Mouse (Mus musculus) lung, embryonic 16.5 days (tissue): ENCODE measurements at regions not wholly inside any gene's neighbourhood (a gene's known extent, or its start where the extent isn't known, plus 50 kb on each side); places are given as distances from the start of the nearest gene placed in this dataset.
A peak's percentile ranks its signal among the peaks of the same experiment; 100 is the strongest.
"Not testable (repeated sequence)": the region's sequence is repeated elsewhere in the genome, so short reads cannot be mapped to it uniquely, and the experiment has no call there.

Experiments used
- ATAC-seq: fragments of 200-750 bp; cut with Nextera tagmentation; 2 replicates; pipeline ENCODE4 v1.8.0; 2017; ENCODE audit warnings: low read depth, mild to moderate bottlenecking, moderate library complexity
- H3K27ac ChIP-seq: fragments of 300-500 bp; sonication (generic); 2 replicates; pipeline ENCODE4 v1.5.1; 2014; ENCODE audit warnings: mild to moderate bottlenecking, control low read depth, low read length
- H3K27me3 ChIP-seq: fragments of 300-500 bp; sonication (generic); 2 replicates; pipeline ENCODE4 v1.6.1; 2014; ENCODE audit warnings: low read depth, low read length, mixed read lengths; ENCODE audit not compliant: control insufficient read depth, insufficient read depth
- H3K36me3 ChIP-seq: fragments of 300-500 bp; sonication (generic); 2 replicates; pipeline ENCODE4 v1.6.1; 2014; ENCODE audit warnings: low read length; ENCODE audit not compliant: control insufficient read depth, insufficient read depth
- H3K4me1 ChIP-seq: fragments of 300-500 bp; sonication (generic); replicated peaks from 2 replicates; pipeline ENCODE4 v1.6.1; 2014; ENCODE audit warnings: low read length, mixed read lengths; ENCODE audit not compliant: control insufficient read depth, insufficient read depth
- H3K4me2 ChIP-seq: fragments of 300-500 bp; sonication (generic); 2 replicates; pipeline ENCODE4 v1.6.1; 2014; ENCODE audit warnings: low read depth, low read length, control low read depth
- H3K4me3 ChIP-seq: fragments of 300-500 bp; sonication (generic); 2 replicates; pipeline ENCODE4 v1.5.1; 2014; ENCODE audit warnings: mild to moderate bottlenecking, low read length, control low read depth
- H3K9ac ChIP-seq: fragments of 300-500 bp; sonication (generic); 2 replicates; pipeline ENCODE4 v1.6.1; 2014; ENCODE audit warnings: low read length, control low read depth
- H3K9me3 ChIP-seq: fragments of 300-500 bp; sonication (generic); 2 replicates; pipeline ENCODE4 v1.6.1; 2016; ENCODE audit warnings: low read length; ENCODE audit not compliant: control insufficient read depth
- WGBS: fragments of 180-500 bp; shearing (Covaris S2); extraction: QIAGEN DNeasy Blood & Tissue Kit; methylation state at CpG from one replicate; pipeline ENCODE4 v1.1.7; 2014; 5-methylcytosine and 5-hydroxymethylcytosine counted together

- Histone ChIP-seq H3K27ac (peak overlapping the region; percentile 66), H3K9ac (no peak overlapping the region), H3K4me2 (no peak overlapping the region), H3K36me3 (no peaks in the 10 kb centered on the region), H3K9me3 (0 out of 2 replicates have a peak, but pooled peaks cover 2% of the 10 kb centered on the region), H3K4me1 (peaks cover 26% of the 10 kb centered on the region), H3K27me3 (no peaks in the 10 kb centered on the region), H3K4me3 (no peak overlapping the region)
- 43% methylated on average over 5 of the region's 5 CpGs for WGBS
- ATAC-seq = peak; percentile 74
Observed at GRCm38 (mm10) chr13:46023630-46024041, 58.8 kb upstream of the Atxn1 start.

DNA sequence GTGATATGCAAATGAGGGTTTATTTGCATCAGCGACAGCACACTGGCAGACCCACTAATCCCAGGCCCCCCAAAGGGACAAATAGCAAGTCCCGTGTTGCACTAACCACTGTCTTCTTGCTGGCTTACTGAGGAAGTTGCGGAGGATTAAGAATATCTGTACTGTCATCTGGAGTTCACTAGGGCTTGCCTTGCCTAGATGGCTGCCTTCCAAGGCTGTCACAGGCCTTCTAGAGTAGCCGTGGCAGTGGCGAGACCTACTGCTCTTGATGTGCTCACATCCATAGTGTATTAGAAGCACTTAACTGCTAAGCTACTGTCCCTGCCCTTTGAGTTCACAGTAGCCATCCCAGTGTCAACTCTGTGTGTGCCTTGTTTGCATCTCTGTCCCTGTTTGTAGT is 58.4 kb upstream of the Atxn1 start:
- Histone ChIP-seq H3K9ac (no peak overlapping the region), H3K27ac (peak overlapping the region; percentile 66), H3K4me3 (no peak overlapping the region), H3K9me3 (0 out of 2 replicates have a peak, but pooled peaks cover 2% of the 10 kb centered on the region), H3K4me1 (peaks cover 30% of the 10 kb centered on the region), H3K27me3 (no peaks in the 10 kb centered on the region), H3K36me3 (no peaks in the 10 kb centered on the region), H3K4me2 (no peak overlapping the region)
- peak; percentile 55 for ATAC-seq
- 23% methylated on average over 5 of the region's 5 CpGs for WGBS

DNA sequence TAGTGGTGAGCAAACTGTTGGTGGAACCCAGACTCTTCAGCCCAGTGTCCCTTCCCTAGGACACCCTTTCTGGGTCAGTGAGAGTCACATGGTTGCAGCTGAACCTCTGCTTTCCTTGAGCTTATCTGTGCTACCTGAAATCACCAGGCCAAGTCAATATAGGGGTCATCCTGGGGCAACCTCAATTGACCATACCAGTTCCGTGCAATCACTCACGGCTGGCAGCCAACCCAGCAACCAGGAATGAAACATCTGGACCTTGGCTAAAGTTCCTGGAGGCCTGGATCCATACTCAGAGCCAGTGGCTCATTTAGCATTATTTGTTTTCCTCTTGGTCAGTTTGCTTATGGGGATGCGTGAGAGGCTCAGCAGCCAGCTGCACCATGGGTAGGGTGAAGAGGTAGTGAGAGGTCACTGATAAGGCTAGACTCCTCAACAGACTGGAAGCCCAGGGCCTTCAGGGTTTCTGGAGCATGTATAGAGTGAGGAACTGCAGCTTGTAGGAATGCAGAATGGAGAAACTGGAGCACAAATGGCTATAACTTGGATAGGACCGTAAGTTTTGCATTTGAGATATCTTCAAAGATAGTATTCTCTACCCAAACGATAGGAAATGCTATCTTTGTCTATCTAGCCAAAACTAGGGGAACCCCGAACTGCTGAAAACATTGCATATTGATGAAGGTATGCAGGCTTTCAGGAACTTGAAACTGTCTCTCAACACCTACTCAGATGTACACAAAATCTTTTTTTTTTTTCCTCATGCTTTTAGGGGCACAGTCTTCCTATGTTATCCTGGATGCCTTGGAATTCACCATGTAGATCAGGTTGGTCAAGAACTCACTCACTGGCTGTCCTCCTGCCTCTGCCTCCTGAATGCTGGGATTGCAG is 56.4 kb upstream of the Atxn1 start:
- Histone ChIP-seq H3K4me2 (no peak overlapping the region), H3K4me3 (no peak overlapping the region), H3K36me3 (no peaks in the 10 kb centered on the region), H3K9ac (no peak overlapping the region), H3K4me1 (peaks cover 30% of the 10 kb centered on the region), H3K27me3 (no peaks in the 10 kb centered on the region), H3K9me3 (no peaks in the 10 kb centered on the region), H3K27ac (no peak overlapping the region)
- no peak for ATAC-seq
- WGBS = 72% methylated on average over 6 of the region's 6 CpGs

DNA sequence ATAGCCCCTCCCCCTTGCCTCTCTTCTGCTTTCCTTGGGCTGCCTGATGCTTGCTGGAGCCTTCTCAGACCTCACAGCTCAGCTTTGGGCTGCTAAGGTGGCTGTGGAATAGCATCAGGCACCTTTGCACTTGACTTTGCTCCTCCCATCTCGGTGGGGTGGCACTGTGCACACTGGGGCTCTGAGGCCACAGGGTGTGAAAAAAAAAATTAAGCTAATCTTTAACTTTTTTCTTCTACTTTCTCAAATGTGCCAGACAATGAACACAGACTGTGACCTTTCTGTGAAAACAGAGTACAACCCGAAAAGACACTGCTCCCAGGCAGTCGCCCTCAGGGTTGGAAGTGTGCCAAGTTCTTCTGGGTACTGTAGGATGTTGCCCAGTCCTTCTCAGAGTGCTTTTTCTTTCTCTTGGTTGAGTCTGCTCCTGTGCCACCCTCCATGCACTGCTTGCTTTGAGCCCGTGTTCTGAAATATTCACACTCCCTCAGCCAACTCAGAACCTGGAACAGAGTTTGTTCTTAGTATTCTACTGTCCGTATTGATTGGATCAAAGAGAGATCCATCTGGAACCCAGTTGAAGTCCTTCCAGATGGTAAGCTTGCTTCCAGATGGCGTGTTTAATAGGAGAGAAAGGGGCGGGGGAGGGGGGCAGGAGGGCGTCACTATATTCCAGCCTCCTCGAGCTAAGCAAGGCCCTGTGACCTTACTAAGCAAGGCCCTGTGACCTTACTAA is 54.8 kb upstream of the Atxn1 start:
- WGBS = 26% methylated on average over 9 of the region's 9 CpGs
- no peaks in the 10 kb centered on the region for H3K9me3 ChIP-seq
- peaks cover 30% of the 10 kb centered on the region for H3K4me1 ChIP-seq
- peak overlapping the region; percentile 32 for H3K4me2 ChIP-seq
- peak overlapping the region; percentile 43; the same call in 1 of the 2 replicates for H3K27ac ChIP-seq
- ATAC-seq = peak; percentile 69
- H3K36me3 ChIP-seq = no peaks in the 10 kb centered on the region
- H3K9ac ChIP-seq = no peak overlapping the region
- no peak overlapping the region for H3K4me3 ChIP-seq
- H3K27me3 ChIP-seq = no peaks in the 10 kb centered on the region

DNA sequence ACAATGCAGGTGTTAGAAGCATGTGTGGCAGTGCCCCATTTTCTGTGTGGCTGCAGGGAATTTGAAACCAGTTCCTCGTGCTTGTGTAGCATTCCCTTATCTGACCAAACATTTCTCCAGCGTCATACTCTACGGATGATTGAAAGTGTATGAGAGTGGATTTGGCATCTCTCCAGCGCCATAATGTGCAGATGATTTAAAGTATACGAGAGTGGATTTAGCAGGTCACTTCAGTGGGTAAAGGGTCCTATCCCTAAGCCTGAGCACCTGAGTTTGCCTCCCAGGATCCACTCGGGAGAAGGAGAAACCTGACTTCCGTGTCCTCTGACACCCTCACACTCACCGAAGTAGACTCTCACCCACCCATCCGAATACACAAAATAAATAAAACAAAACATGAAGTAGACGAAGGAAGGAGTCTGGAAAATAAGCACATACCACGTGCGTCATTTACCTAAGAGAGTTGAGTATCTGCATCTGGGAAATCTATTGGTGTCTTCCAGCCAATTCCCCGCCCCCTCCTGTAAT is 54.2 kb upstream of the Atxn1 start:
- Histone ChIP-seq H3K9me3 (no peaks in the 10 kb centered on the region), H3K27me3 (no peaks in the 10 kb centered on the region), H3K4me2 (peak overlapping the region; percentile 32), H3K4me3 (no peak overlapping the region), H3K9ac (no peak overlapping the region), H3K27ac (peak overlapping the region; percentile 1; the same call in 1 of the 2 replicates), H3K4me1 (peaks cover 28% of the 10 kb centered on the region), H3K36me3 (no peaks in the 10 kb centered on the region)
- 25% methylated on average over 13 of the region's 13 CpGs for WGBS
- peak; percentile 31 for ATAC-seq

DNA sequence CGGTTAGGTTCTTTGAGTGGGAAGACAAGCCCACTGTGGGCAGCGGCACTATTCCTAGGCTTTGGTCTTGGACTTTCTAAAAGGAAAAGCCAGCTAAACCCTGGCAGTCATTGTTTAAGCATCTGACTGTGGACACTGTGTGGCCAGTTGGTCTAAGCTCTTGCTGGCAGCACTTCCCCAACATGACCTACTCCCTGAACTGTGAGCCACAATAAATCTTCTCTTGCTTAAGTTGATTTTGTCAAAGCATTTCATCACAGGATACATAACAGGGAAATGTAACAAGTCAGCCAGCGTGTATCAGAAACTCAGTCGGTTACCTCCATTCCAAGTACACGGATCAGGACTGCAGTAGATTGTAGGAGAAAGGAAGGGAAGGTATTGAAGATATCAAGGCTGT is 52.9 kb upstream of the Atxn1 start:
- no peak for ATAC-seq

GRCm38 (mm10) chr13:46017011-46017410 is 52.2 kb upstream of the Atxn1 start:
- H3K36me3 ChIP-seq, H3K27ac ChIP-seq, ATAC-seq, H3K4me3 ChIP-seq, H3K27me3 ChIP-seq, H3K9me3 ChIP-seq, H3K9ac ChIP-seq, H3K4me2 ChIP-seq: not testable (repeated sequence)
- 79% methylated on average over 2 of the region's 2 CpGs for WGBS
- peaks cover 17% of the 10 kb centered on the region; the same call in 1 of the 2 replicates for H3K4me1 ChIP-seq

More for the DNA sequence above, 52.9 kb upstream of the Atxn1 start:
- Histone ChIP-seq H3K27ac (no peak overlapping the region), H3K4me3 (no peak overlapping the region), H3K27me3 (no peaks in the 10 kb centered on the region), H3K4me1 (peaks cover 18% of the 10 kb centered on the region; the same call in 1 of the 2 replicates), H3K4me2 (no peak overlapping the region), H3K9me3 (no peaks in the 10 kb centered on the region), H3K36me3 (no peaks in the 10 kb centered on the region), H3K9ac (no peak overlapping the region)
- WGBS = 85% methylated on average over 5 of the region's 5 CpGs

- WGBS = 81% methylated on average over 7 of the region's 7 CpGs
- Histone ChIP-seq H3K4me1 (peaks cover 17% of the 10 kb centered on the region; the same call in 1 of the 2 replicates), H3K27me3 (no peaks in the 10 kb centered on the region), H3K4me2 (no peak overlapping the region), H3K9me3 (no peaks in the 10 kb centered on the region), H3K36me3 (no peaks in the 10 kb centered on the region), H3K9ac (no peak overlapping the region), H3K27ac (no peak overlapping the region), H3K4me3 (no peak overlapping the region)
- ATAC-seq = no peak
Observed at GRCm38 (mm10) chr13:46015231-46015630, 50.4 kb upstream of the Atxn1 start.

DNA sequence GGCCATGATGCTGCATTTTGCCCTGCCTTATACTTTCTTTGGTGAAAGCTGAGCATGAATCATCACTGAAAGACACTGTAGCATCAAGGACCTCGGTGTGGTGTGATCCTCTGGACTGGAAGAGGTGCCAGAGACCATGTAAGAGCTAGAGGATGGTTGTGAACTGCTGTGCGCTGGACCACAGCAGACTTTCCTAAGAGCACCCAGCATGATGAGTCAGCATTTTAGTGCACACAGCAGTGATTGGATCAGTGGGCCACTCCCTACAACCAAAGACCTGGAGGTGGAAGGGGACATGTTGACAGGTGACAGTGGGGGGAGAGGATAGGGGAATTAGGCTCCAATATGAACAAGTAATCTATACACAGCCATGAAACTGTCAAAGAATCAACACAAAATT is 49.8 kb upstream of the Atxn1 start:
- 79% methylated on average over 2 of the region's 2 CpGs for WGBS
- H3K27me3 ChIP-seq = no peaks in the 10 kb centered on the region
- no peak overlapping the region for H3K4me3 ChIP-seq
- ATAC-seq = no peak
- no peaks in the 10 kb centered on the region for H3K36me3 ChIP-seq
- no peak overlapping the region for H3K9ac ChIP-seq
- no peak overlapping the region for H3K4me2 ChIP-seq
- no peak overlapping the region for H3K27ac ChIP-seq
- H3K4me1 ChIP-seq = peaks cover 13% of the 10 kb centered on the region; the same call in 1 of the 2 replicates
- H3K9me3 ChIP-seq = no peaks in the 10 kb centered on the region
